Mouse (Mus musculus) G1E (cell line): ENCODE data around the gene Gm49358. TPM values are rescaled to one million over a fixed set of nuclear protein-coding genes. Genes with fewer than 3 reads are reported as not detected.

Experiments used
- ATAC-seq: 2 replicates; pipeline ENCODE4 v1.8.0; 2016; ENCODE audit warnings: mild to moderate bottlenecking; ENCODE audit not compliant: insufficient number of reproducible peaks, poor library complexity, low FRiP score, severe bottlenecking; ENCODE audit errors: extremely low read depth
- DNase-seq: peaks from one replicate; pipeline ENCODE4 v3.0.0; 2012; ENCODE audit warnings: low spot score
- H3K27me3 ChIP-seq: 2 replicates; pipeline ENCODE4 v1.6.1; 2012; ENCODE audit warnings: mild to moderate bottlenecking, low read length, inconsistent platforms; ENCODE audit not compliant: insufficient read depth
- H3K36me3 ChIP-seq: replicated peaks from 2 replicates; pipeline ENCODE3; 2012; ENCODE audit warnings: mild to moderate bottlenecking, inconsistent platforms
- H3K4me1 ChIP-seq: 2 replicates; pipeline ENCODE4 v1.6.1; 2012; ENCODE audit warnings: low read depth, low read length, inconsistent platforms, mixed read lengths; ENCODE audit not compliant: insufficient read depth
- H3K4me3 ChIP-seq: 2 replicates; pipeline ENCODE4 v1.5.1; 2012; ENCODE audit warnings: low read depth, mild to moderate bottlenecking, inconsistent platforms, low read length, moderate library complexity, mixed read lengths
- H3K9me3 ChIP-seq: replicated peaks from 2 replicates; pipeline ENCODE4 v1.6.1; 2012; ENCODE audit warnings: inconsistent platforms
- CTCF ChIP-seq: IDR thresholded peaks from 2 replicates; pipeline ENCODE4 v1.5.1; 2012; ENCODE audit warnings: low read depth, low read length, inconsistent platforms, mixed read lengths
- GATA1 ChIP-seq: IDR thresholded peaks from 2 replicates; pipeline ENCODE4 v1.6.1; 2012; ENCODE audit warnings: borderline replicate concordance, low read length, inconsistent platforms, mixed read lengths
- GATA2 ChIP-seq: IDR thresholded peaks from 2 replicates; pipeline ENCODE4 v1.6.1; 2012; ENCODE audit warnings: low read depth, low read length, inconsistent platforms, borderline replicate concordance
- POLR2AphosphoS5 ChIP-seq: IDR thresholded peaks from 2 replicates; pipeline ENCODE4 v1.6.1; 2012; ENCODE audit warnings: low read depth, low read length, inconsistent platforms; ENCODE audit not compliant: insufficient replicate concordance
- TAL1 ChIP-seq: conservative IDR thresholded peaks from 2 replicates; pipeline ENCODE4 v1.6.1; 2012; ENCODE audit warnings: low read depth, low read length, inconsistent platforms, mixed read lengths
- polyA plus RNA-seq: library from polyadenylated mRNA; stranded (reverse); fragments of >175 nt; gene quantifications from 2 replicates; pipeline ENCODE4 v1.2.3, GENCODE M21; 2012
- total RNA-seq, 2 experiments: library from RNA; stranded (forward) in 1 of 2; stranded (reverse) in 1 of 2; fragments of 200-1000 nt in 1 of 2; fragments of >200 nt in 1 of 2; fragmentation: Nextera tagmentation in 1 of 2; gene quantifications; 2 replicates each; pipeline ENCODE4 v1.2.3; 2014 to 2017

Gene Gm49358
- total RNA-seq (2014; fragmentation: Nextera tagmentation) (not detected in 2 replicates), total RNA-seq (2017) (not detected in 2 replicates), polyA plus RNA-seq (not detected in 2 replicates)

GRCm38 (mm10) chr10:86763672-86764071 is at the start of gene Gm49358:
TSS of gene Gm49358 (plus strand) at chr10:86763972.
- no peak for TF ChIP-seq POLR2AphosphoS5
- H3K4me1 ChIP-seq, result peaks cover 5% of the 10 kb centered on the region; the same call in 1 of the 2 replicates
- H3K27me3 ChIP-seq, result peaks cover 11% of the 10 kb centered on the region
- no peak for DNase-seq
- H3K4me3 ChIP-seq, result no peak within 1 kb of the TSS
- no peak for ATAC-seq
- no peaks in the 10 kb centered on the region for H3K9me3 ChIP-seq
- H3K36me3 ChIP-seq, result no peaks in the 10 kb centered on the region

GRCm38 (mm10) chr10:86727548-86727980 is 36.2 kb upstream of the Gm49358 start:
- Histone ChIP-seq H3K36me3 (no peaks in the 10 kb centered on the region), H3K4me1 (no peaks in the 10 kb centered on the region), H3K27me3 (no peaks in the 10 kb centered on the region; the same call in 1 of the 2 replicates), H3K4me3 (no peak overlapping the region), H3K9me3 (no peaks in the 10 kb centered on the region)
- no peak for DNase-seq
- ATAC-seq, result 0 out of 2 replicates have a peak, but pooled peaks have one; percentile 11
- no peak for TF ChIP-seq GATA1
- no peak for TF ChIP-seq CTCF
- TF ChIP-seq GATA2, result no peak
- no peak for TF ChIP-seq POLR2AphosphoS5
- no peak for TF ChIP-seq TAL1

- TF ChIP-seq GATA2 (no peak), CTCF (no peak), TAL1 (no peak)
- no peaks in the 10 kb centered on the region for H3K9me3 ChIP-seq
- no peaks in the 10 kb centered on the region; the same call in 1 of the 2 replicates for H3K27me3 ChIP-seq
- ATAC-seq, result no peak
- H3K36me3 ChIP-seq, result no peaks in the 10 kb centered on the region
- no peaks in the 10 kb centered on the region for H3K4me1 ChIP-seq
- no peak for DNase-seq
- no peak overlapping the region for H3K4me3 ChIP-seq
These were observed 35.6 kb upstream of the Gm49358 start for GRCm38 (mm10) chr10:86728176-86728575.

GRCm38 (mm10) chr10:86730823-86731499 is 32.8 kb upstream of the Gm49358 start:
- H3K9me3 ChIP-seq, result no peaks in the 10 kb centered on the region

GRCm38 (mm10) chr10:86731500-86731863 is 32.3 kb upstream of the Gm49358 start:
- DNase-seq (no peak), ATAC-seq (no peak)
- H3K27me3 ChIP-seq, result no peaks in the 10 kb centered on the region; the same call in 1 of the 2 replicates
- H3K36me3 ChIP-seq, result no peaks in the 10 kb centered on the region
- no peaks in the 10 kb centered on the region for H3K4me1 ChIP-seq
- H3K4me3 ChIP-seq, result no peak overlapping the region
- TF ChIP-seq GATA2 (no peak), POLR2AphosphoS5 (no peak), TAL1 (no peak), CTCF (no peak), GATA1 (no peak)
- no peaks in the 10 kb centered on the region for H3K9me3 ChIP-seq

More at GRCm38 (mm10) chr10:86730823-86731499, 32.8 kb upstream of the Gm49358 start:
- ATAC-seq, result 0 out of 2 replicates have a peak, but pooled peaks have one; percentile 22
- Histone ChIP-seq H3K4me3 (no peak overlapping the region), H3K4me1 (no peaks in the 10 kb centered on the region), H3K36me3 (no peaks in the 10 kb centered on the region), H3K27me3 (no peaks in the 10 kb centered on the region; the same call in 1 of the 2 replicates)
- DNase-seq, result peak; percentile 32
- TF ChIP-seq GATA2 (no peak), CTCF (peak; percentile 27; the same call in 1 of the 2 replicates)

GRCm38 (mm10) chr10:86735036-86735435 is 28.7 kb upstream of the Gm49358 start:
- Histone ChIP-seq H3K9me3 (no peaks in the 10 kb centered on the region), H3K27me3 (no peaks in the 10 kb centered on the region; the same call in 1 of the 2 replicates), H3K36me3 (no peaks in the 10 kb centered on the region), H3K4me1 (no peaks in the 10 kb centered on the region), H3K4me3 (no peak overlapping the region)
- no peak for TF ChIP-seq TAL1
- no peak for TF ChIP-seq GATA1
- TF ChIP-seq CTCF, result no peak
- TF ChIP-seq POLR2AphosphoS5, result no peak
- TF ChIP-seq GATA2, result no peak
- no peak for ATAC-seq
- DNase-seq, result no peak

- Histone ChIP-seq H3K9me3 (no peaks in the 10 kb centered on the region), H3K27me3 (peaks cover 3% of the 10 kb centered on the region; the same call in 1 of the 2 replicates), H3K4me3 (no peak overlapping the region), H3K36me3 (no peaks in the 10 kb centered on the region), H3K4me1 (no peaks in the 10 kb centered on the region)
- ATAC-seq, result no peak
- no peak for DNase-seq
- TF ChIP-seq POLR2AphosphoS5 (no peak), GATA2 (no peak), GATA1 (no peak), TAL1 (no peak), CTCF (no peak)
These were observed 20.9 kb upstream of the Gm49358 start for GRCm38 (mm10) chr10:86742918-86743317.
